Mouse (Mus musculus): ENCODE results near the gene Clstn1. TPM values are rescaled to one million over a fixed set of nuclear protein-coding genes. Genes with fewer than 3 reads are reported as not detected.
A peak's percentile ranks its signal among the peaks of the same experiment; 100 is the strongest.
"Not testable (repeated sequence)": the region's sequence is repeated elsewhere in the genome, so short reads cannot be mapped to it uniquely, and the experiment has no call there.

The Clstn1 gene
- total RNA-seq, 2 experiments from 2014 or later, result 747 to 821 TPM

DNA sequence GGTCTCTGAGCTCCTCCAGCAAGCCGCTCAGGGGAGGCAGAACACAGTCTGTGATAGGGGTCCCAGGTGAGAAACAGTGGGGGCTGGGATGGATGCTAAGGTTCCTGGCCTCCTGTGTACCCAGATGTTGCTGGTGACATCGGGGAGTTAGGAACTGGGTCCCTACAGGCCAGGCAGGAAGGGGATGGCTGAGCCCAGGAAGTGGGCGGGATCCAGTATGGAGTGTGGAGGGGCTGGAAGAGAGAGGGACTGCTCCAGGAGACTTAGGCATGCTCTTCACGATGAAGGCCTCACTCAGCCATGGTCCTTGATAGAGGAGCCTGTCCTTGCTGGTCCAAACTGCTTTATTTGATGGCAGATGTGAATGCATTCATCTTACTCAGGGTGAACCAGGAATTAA is 13.9 kb downstream of the Clstn1 start:
- no peak for DNase-seq

DNA sequence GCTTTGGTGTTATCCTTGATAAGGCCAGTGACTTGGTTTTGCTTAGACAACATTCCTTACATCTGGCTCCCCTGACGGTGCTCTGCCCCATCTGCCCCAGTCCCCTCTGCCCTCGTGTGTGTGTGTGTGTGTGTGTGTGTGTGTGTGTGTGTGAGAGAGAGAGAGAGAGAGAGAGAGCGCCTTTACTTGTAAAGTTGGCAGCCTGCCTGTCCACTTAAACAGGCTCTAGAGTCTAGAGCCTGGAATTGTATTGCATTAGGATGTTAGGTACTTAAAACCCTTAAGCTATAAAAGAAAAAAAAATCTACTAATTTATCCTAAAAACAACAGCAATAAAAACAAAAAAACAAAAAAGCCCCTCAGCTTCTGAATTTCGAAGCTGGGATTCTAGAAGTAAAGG is 15.2 kb downstream of the Clstn1 start:
- no peak for DNase-seq

DNA sequence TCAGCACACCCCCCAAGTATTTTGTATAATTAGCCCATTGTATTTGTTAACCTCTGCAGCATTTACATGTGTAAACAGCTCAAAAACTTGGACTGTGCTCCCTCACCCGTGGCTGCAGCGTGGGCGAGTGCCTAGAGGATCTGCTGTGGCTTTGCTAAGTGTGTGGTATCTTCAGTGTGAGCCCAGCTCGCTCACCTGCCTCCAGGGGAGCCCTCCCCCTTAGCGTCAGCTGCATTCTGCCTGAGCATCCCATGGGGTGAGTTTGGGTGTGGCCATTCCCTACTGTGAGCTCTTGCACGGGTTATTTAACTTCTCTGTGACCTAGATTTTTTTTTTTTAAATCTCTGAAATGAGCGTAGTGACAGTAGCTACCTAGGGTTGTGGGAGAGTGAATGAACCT is 16.0 kb downstream of the Clstn1 start:
- DNase-seq, result no peak

DNA sequence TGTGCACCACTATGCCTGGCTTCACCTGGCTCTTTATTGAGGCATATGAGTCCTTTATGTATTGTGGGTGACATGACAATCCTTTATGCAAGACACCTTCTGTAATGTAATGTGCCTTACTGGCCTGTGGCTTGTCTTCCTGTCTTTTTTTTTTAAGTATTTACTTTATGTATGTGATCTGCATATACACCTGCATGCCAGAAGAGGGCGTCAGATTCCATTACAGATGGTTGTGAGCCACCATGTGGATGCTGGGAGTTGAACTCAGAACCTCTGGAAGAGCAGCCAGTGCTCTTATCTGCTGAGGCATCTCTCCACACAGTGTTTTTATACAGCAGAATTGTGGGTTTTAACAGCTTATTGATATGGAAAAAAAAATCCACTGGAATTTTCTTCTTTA is 17.6 kb downstream of the Clstn1 start:
- DNase-seq, result no peak

DNA sequence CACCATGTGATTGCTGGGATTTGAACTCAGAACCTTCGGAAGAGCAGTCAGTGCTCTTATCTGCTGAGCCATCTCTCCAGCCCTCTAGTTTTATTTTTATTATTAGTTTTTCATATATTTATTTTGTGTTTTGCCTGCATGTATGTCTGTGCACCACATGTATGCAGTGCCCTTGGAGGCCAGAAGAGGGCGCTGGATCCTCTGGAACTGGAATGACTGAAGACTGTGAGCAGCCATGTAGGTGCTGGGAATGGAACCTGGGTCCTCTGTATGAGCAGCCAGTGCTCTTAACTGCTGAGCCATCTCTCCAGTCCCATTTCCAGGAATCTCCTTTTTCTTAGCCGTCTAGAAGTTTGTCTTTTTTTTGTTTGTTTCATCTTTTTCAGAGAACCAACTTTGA is 18.2 kb downstream of the Clstn1 start:
- no peak for DNase-seq

DNA sequence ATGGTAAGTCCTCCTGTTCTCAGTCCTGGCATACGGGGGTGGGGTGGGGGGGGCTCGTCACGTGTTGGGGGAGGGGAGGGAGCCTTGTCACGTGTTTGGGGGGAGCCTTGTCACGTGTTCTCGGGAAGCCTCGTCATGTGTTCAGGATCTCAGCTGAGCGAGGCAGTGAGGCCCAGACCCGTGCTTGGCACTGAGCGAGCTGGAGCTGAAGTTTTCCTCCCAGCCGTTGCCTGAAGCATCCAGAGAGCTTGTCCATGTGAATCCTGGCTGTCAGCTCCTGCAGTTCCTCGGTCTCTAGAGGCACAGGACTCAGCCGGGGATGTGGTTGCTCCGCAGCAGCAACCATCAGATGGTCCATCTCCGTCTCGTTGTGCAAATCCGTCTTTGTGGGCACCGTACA is 19.8 kb downstream of the Clstn1 start:
- DNase-seq, result no peak

DNA sequence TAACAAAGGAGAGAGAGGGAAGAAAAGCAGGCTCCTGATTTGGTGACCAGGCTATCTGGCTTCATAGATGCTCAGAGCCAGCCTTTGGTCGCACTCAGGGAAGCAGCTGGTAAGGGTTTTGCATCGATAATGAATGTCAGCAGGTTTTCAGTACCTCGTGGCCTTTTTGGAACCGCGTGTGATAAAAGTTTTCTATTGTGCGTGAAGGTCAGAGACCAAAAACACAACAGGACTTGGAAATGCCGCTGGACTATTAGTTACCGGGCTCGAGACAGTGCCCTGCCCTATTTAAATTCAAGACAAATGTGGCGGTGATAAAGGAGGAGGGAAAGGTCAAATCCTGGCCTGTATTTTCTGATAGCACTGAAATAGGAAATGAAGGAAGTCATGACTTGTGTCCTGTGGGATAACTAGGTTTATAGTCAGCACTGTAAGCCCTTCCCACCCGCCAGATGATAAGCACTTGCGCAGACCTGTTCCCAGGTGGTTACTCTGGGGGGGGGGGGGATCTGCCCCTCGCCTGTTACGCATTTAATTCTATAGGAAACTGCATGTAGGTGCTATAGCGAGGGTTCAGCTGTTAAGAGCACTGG is 20.6 kb downstream of the Clstn1 start:
- no peak for DNase-seq

DNA sequence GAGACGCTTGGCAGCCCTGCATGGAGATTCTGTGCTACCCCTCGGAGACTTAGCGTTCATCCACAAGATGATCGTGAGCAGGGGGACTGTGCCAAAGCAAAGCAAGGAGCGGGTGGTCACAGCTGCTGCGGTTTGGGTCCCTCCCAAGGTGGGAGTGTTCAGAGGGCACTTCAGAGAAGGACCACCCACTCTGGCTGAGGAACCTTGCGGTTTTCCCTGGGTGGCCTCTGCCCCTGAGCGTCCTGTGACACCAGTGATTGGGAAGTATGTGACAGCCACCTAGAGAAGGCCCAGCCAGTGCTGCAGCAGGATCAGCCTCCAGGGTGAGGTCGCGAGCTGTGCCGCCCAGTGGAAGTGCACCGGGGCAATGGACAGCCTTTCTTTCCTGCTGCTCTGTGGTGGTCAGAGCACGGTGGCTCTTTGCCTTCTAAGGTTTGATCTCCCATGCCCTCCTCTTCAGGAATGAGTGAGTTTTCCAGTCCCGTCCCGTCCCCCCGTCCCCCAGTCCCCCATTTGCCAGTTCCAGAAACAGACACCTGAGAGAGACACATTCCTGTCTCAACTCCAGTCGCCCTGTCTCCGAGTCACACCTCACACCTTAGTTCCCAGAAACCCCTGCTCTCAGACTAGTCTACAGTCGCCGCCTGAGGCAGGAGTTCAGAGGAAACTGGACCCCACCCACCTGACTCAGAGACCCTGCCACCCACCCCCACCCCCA is 21.5 kb downstream of the Clstn1 start:
- DNase-seq, result no peak

DNA sequence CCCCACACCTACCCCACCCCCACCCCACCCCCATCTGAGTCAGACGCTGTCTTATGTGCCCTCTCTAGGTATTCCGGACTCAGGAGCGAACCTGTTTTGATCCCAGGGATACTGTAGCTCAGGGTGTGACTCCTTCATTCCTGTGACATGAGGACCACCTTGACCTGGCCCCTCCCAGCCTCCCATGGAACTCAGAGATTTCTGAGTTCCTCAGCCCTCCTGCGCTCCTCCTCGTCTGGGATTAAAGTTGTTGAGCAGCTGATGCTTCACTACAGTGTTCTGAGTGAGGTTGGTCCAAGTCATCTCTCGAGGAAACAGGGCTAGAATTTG is 22.0 kb downstream of the Clstn1 start:
- DNase-seq, result no peak

DNA sequence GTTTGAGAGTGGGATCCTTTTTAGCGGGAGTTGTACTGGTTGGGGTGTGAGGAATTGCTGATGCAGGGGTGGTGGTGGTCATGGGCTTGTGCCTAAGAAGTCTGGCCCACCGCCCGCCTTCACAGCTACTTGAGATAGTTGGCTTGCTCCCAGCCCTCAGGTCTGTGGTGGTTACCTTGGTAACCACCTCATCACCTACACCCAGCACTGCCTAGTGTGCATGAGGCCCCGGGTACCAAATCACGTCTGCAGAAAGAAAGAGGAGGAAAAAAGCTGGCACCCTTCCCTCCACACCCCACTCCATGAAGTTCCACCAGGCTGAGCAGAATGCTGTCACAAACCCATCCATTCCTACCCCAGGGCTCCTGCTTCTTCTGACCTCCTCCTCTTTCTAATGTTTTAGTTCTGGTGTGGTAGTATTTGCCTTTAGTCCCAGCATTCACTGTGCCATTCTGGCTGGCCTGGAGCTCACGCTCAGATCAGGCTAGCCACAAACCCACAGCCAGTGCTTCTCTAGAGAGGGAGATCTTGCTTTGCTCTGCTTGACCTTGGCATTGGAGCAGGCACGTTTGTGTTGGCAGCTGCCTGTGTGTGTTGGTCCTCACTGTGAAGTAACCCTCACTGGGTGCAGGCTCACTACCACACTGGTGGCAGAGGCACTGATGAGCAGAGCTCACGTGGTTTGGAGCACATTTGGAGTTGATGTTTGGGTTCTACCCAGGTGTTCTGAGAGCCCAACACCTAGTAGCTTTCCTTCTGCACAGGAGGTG is 23.2 kb downstream of the Clstn1 start:
- DNase-seq, result no peak

DNA sequence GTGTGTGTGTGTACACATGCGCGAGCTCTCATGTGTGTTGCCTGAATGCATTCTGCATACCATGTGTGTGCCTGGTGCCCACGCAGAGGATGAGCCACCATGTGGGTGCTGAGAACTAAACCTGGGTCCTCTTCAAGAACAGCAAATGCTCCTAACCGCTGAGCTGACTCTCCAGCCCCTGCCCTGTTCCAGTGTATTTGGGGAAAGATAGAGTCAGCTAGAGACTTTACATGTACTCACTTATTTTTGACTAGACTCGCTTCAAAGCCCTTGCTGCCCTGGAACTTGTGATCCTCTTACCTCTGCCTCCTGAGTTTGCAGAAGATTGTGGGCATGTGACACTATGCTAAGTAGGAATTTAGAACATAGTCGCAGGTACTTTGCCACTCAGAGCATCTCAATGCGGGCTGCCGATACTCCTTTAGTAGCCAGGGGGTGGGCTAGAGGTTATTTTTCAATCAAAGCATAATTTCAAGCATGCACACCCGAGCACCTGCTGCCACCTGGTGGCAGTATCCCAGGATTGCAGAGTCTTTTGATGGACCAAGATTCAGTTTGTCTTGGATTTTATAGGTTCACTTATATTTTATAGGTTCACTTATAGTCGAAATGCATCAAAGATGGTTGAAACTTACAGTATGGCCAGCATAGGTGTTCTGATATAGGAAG is 25.2 kb downstream of the Clstn1 start:
- DNase-seq, result peak in 1 of 2 experiments; percentile 45

DNA sequence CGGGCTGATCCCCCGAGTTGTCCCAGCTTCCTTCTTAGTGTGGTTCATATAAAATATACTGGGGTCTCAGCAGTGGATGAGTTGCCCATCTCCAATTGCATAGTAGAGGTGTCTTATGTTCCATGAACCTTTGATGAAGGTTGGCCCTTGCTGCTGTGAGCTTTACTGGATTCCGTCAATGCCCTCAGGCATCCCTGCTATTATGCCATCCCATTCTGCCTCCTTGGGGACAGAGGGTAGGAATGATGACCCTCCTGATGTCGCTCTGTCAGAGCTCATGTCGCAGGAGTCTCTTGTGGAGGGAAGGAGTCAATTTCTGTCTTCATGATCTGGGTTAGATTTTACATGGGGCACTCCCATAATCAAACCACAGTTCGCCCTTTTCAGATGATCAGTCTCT is 27.2 kb downstream of the Clstn1 start:
- DNase-seq, result not testable (repeated sequence)

DNA sequence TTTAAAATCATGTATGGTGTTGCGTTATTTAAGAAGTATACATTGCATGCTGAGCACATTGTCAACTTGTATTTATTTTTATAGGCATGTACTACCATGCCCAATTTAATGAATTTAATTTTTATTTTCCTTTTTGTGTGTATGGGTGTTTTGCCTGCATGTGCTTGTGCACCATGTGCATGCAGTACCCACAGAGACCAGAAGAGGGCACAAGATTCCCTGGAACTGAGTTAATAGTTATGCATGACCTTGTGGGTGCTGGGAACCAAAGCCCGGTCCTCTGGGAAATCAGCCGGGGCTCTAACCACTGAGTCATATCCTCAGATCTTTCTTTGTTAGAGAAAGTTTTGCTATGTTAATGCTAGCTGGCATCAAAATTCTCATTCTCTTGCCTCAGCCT is 28.6 kb downstream of the Clstn1 start:
- DNase-seq, result no peak

DNA sequence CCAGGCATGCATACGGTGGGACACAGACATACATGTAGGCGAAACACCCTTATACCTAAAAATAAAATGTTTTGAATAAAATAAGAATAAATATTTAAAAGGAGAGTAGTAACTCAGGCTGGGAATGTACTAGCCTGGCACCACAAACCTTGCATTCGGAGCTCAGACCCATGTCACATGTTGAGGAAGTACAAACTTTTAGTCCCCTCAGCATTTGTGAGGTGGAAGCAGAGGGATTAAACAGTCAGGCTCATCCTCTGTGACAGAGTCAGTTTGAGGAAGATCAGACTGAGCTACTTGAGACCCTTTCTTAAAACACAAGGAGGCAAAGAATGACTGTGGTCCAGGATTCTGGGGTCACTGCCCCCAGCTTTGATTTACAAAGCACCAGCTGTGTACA is 30.7 kb downstream of the Clstn1 start:
- not testable (repeated sequence) for DNase-seq

DNA sequence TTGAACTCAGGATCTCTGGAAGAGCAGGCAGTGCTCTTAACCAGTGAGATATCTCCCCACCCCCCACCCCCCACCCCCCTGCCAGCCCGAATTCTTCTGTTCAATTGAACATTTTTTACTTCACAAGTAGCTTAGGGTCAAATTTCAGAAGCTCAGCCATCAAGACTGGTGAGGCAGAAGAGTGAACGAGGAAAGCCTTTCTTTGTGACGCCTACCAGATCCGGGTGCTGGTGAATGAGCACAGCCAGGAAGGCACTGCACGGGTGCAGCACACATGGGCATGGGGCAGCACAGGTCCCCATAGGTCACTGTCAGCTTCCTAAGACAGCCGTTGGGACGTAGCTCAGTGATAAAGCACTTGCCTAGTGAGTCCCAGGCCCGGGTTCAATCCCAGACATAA is 33.7 kb downstream of the Clstn1 start:
- DNase-seq, result no peak

DNA sequence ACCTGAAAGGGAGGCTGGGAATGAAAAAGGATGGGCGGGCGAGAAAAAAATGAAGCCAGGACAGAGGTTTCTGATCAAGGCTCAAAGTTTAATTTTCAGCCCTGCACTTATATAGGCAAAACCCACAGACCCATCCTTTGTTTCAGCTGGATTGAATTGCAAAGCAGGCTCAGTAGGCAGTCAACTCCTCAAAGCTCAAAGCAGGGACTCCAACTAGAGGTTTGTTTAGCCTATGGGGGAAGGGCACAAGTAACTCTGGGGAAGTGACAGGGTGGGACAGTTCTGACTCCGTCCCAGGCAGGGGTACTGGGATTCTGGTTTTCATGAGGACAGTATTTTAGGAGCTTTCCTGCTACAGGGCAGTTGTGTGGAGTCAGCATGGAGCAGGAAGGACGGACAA is 35.0 kb downstream of the Clstn1 start:
- DNase-seq, result no peak

DNA sequence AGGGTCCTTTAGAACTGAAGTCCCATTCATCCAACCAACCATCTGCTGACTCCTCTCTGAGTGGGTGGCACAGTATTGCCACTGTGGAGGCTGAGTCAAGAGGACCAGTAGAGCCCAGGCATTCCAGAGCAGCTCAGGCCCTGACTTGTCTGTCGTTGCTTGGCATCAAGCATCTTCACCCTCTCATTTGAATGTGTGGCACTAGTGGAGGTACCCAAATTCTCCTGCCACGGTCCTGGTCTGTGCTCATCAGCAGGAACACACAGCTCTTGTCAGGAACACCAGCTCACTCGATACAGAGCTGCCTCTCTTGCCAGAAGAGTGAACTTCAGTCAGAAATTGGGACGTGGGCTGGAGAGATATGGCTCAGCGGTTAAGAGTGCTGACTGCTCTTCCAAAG is 37.4 kb downstream of the Clstn1 start:
- DNase-seq, result no peak

DNA sequence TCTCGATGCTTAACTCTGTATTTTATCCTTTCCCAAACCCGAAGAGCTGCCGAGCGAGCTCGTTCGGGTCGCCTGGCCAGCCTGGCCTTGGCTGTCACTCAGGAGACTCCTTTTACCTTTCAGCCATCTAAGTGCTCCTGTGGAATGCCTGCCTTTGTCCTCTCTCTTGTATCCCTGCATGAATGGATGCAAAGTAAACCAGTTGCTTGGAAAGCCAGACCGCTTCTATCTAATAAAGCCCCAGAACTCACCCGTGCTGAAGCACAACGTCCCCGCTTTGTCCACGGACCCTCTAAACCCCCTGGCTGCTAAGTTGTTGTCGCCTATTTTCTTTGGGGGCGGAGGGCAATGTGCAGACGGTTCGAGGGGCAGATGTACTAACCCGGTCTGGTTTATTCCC is 40.5 kb downstream of the Clstn1 start:
- no peak for DNase-seq

DNA sequence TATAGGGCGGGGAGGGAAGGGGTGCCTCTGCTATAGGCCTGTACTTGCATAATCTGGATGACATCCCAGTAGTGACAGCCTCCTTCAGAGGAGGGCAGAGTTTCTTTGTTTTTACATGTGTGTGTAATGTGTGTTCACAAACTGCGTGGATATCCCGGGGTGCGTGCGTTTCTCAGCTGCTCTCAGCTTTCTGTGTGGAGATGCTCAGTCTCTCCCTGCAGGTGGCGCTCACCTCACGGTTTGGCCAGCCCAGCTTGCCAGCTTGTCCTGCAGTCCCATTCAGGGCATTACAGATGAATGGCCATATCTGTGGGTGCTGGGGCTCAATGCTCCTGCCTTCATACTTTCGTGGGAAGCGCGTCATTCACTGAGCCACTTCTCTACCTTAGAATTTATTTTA is 42.1 kb downstream of the Clstn1 start:
- DNase-seq, result peak in 1 of 2 experiments; percentile 52

DNA sequence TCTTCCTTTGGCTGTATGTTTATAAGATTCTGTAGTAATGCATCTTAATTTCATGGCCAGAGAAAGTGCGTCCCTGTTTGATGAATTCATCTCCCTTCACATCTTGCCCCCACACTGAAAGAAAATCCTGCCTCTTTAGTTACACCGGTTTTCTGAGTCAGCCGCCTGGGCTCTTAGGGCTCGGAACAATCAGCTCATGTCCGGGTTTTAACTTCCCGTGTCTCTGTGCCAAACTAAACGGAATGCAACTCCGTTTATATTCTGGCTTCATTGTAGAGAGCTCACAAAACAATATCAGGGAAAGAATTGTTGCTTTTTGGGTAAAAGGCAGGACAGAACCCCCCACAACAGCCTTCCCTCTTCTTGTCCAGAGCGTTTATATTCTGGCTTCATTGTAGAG is 42.5 kb downstream of the Clstn1 start:
- no peak for DNase-seq

DNA sequence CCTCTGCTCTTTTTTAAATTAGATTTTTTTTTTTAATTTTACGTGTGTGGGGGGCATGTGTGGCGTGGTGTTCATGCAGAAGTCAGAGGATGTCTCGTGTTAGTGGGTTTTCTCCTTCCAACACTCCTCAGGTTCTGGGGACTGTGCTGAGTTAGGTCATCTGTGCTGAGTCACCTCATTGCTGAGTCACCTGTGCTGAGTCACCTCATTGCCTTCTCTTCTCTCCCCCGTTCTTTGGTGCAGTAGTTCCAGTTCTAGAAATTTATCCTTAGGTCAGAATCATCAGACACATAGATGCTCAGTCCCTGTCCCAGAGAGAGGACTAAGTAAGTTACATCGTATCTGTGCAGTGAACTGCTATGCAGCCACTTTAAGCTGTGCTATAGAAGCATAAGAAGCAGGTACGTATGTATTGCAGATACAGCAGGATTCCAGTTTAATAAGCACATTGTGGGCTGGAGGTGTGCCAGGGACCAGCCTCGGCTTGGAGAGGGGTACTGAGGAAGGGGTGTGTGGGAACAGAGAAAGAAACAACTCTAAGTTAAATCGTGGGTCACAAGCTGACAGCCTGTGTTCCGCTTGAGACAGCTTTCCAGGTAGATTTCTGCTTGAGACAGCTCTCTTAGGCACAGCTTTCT is 46.5 kb downstream of the Clstn1 start:
- DNase-seq, result no peak

DNA sequence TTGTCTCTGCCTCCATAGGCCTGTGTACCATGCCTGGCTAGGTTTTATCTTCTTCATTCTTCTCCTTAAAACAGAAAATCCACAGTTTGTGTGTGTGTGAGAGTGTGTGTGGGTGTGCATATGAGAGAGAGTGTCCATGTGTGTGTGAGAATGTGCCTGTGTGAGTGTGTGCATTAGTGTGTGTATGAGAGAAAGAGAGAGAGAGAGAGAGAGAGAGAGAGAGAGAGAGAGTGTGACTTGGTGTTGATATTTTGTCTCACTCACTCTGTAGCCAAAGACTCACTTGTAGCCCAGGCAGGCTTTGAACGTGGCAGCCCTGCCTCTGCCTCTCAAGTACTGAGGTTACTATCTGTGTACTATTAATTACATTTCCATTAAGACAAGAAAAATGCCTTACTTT is 47.9 kb downstream of the Clstn1 start:
- no peak for DNase-seq

DNA sequence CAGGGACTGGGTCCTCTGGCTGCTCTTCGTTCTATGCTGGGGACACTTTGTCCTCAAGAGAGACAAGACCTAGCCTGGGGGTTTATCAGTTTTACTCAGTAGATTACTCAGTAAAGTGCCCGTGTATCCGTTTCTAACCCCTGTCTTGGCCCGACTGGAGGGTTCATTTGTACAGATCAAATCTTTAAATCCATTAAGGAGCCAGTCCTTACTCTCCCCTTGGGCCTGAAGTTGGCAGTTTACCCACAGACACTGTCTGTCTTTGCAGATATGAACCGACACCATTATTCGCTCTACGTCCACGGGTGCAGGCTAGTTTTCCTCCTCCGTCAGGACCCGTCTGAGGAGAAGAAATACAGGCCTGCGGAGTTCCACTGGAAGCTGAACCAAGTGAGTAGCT is 48.7 kb downstream of the Clstn1 start:
- DNase-seq, result no peak

Measured in layer of hippocampus, postnatal 36 days (tissue).